Mouse (Mus musculus) spleen, adult 2 months (tissue): Measurements from ENCODE around the gene Spen.

Source experiments
- CTCF ChIP-seq: fragments of 200-500 bp; IDR thresholded peaks from 2 replicates; pipeline ENCODE4 v1.5.1; 2011; ENCODE audit warnings: mild to moderate bottlenecking, inconsistent platforms; ENCODE audit not compliant: insufficient read depth, insufficient read length, insufficient replicate concordance; ENCODE audit errors: extremely low read depth
- POLR2A ChIP-seq: fragments of 200-500 bp; IDR thresholded peaks from 2 replicates; pipeline ENCODE4 v1.6.1; 2011; ENCODE audit warnings: low read depth, low read length, inconsistent platforms

DNA sequence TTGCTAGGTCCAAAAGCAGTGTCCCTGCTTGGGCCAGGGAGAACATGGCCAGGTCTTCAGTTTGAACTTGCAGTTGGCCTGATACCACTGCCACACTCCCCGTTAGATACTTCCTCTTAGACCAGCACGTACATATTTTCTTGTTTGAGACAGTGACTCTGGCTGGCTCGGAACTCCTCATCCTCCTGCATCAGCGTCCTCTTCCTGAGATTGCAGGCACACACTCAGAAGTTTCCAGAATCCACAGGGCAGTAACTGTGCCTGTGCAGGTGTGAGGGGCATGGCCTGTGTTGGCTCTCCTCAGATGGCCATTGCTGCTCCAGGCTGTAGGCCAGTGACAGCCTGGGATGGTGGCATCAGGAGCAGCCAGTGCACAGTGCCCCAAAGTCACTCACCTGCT, 77.9 kb downstream of the Spen start:
- TF ChIP-seq POLR2A (no peak), CTCF (no peak)
